ENCODE assay signal across 12 mouse cellular contexts in the genomic region with DNA sequence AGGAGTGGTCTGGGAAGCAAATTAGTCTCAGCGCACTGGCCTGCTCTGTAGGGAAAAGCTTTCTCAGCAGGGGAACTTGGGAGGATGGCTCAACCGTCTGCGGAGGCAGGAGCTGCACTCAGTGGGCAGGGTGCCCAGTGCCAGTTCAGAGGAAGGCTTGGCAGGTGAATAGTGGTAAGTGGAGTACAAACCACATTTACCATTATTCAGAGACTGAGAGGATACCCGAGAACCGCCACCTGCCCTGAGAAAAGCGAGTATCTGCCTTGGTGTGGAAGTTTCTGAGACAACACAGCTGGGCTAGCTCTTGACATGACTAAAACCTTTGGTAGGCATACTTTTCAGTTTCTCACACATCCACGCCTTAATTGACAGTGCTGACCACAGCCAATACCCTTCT. TPM values are rescaled to one million over a fixed set of nuclear protein-coding genes. Genes with fewer than 3 reads are reported as not detected.
A peak's percentile ranks its signal among the peaks of the same experiment; 100 is the strongest.
DNase-seq lines count a peak whose midpoint lies in the region; ATAC-seq lines count a peak whose summit lies in the region.
"Had no signal": no experiment of that assay in that cellular context is flagged by ENCODE, and none has a peak within 500 bp of the region (broad histone marks: within the 10 kb centered on the region; RNA-seq: fewer than 3 reads in every experiment).

No protein-coding gene starts in this region.

- DNase-seq in cerebellum, adult 11 months, result peak; percentile 67
- no peak for DNase-seq in cerebellum, postnatal 4 days (ENCODE audit: low spot score in 2 of 2)
- peak; percentile 11 for DNase-seq in right cerebral cortex, adult 18-20 months
- DNase-seq in right cerebral cortex, postnatal 25 days, result no peak
- peak; percentile 87 for DNase-seq in cerebellum, adult 18-20 months
- DNase-seq in fibroblast of lung, adult 2 months (ENCODE audit: low read depth), result peak; percentile 74
- DNase-seq in thymus, postnatal 4 days, result no peak
- DNase-seq: B cell, adult 2 months; kidney, adult 11 months had no signal

- ATAC-seq in megakaryocyte-erythroid progenitor cell, adult 5-6 weeks (replicated peaks; ENCODE audit: low FRiP score, low TSS enrichment, poor library complexity, severe bottlenecking), result no peak

RNA-seq across cellular contexts. Expression of gene Csf2, which starts 32.1 kb away (rescaled TPM):
- not detected in 2 replicates for total RNA-seq in megakaryocyte-erythroid progenitor cell, adult 5-6 weeks (2014; fragmentation: Nextera tagmentation)
- total RNA-seq in megakaryocyte-erythroid progenitor cell, adult 5-6 weeks (2017), result not detected in 2 replicates
- total RNA-seq: ES-E14; liver, adult 2 months had no signal

RNA-seq across cellular contexts. Expression of gene Il3, which starts 49.7 kb away (rescaled TPM):
- not detected in 2 replicates for total RNA-seq in megakaryocyte-erythroid progenitor cell, adult 5-6 weeks (2014; fragmentation: Nextera tagmentation)
- total RNA-seq in megakaryocyte-erythroid progenitor cell, adult 5-6 weeks (2017), result not detected in 2 replicates
- total RNA-seq: ES-E14; liver, adult 2 months had no signal

Comparison
In these comparisons a context has a peak if more than half of its experiments do, and no peak if none do; other contexts are left out.
1. DNase-seq: peak in cerebellum, adult 11 months (single experiment), right cerebral cortex, adult 18-20 months (single experiment), cerebellum, adult 18-20 months (2 of 2) and fibroblast of lung, adult 2 months (single experiment); none in cerebellum, postnatal 4 days (0 of 2), right cerebral cortex, postnatal 25 days (single experiment) and thymus, postnatal 4 days (single experiment).